Comparison of ENCODE assay signal across 10 mouse cellular contexts in genomic region chr9:32509706-32510156, GRCm38 (mm10). TPM values are rescaled to one million over a fixed set of nuclear protein-coding genes. Genes with fewer than 3 reads are reported as not detected.
DNase-seq lines count a peak whose midpoint lies in the region; ATAC-seq and TF ChIP-seq lines count a peak whose summit lies in the region.
"Had no signal": no experiment of that assay in that cellular context is flagged by ENCODE, and none has a peak within 500 bp of the region (broad histone marks: within the 10 kb centered on the region; RNA-seq: fewer than 3 reads in every experiment).

No protein-coding gene starts in this region.

- H3K27ac ChIP-seq in heart, embryonic 15.5 days, result peak overlapping the region; percentile 77
- peak overlapping the region; percentile 86 for H3K27ac ChIP-seq in bone marrow, adult 2 months (ENCODE audit: control insufficient read depth, insufficient read depth, low read depth, low read length, poor library complexity)
- H3K27ac ChIP-seq in thymus, adult 2 months (ENCODE audit: control insufficient read depth, insufficient read depth, low read length), result peak overlapping the region; percentile 100
- H3K27ac ChIP-seq: limb, embryonic 10.5 days had no signal

- H3K4me2 ChIP-seq in heart, embryonic 15.5 days, result no peak overlapping the region

- no peak overlapping the region for H3K4me3 ChIP-seq in heart, embryonic 15.5 days
- peak overlapping the region; percentile 25 for H3K4me3 ChIP-seq in bone marrow, adult 2 months (replicated peaks; ENCODE audit: control insufficient read depth, low read depth, low read length)
- peak overlapping the region; percentile 47 for H3K4me3 ChIP-seq in thymus, adult 2 months (ENCODE audit: control insufficient read depth, insufficient read depth, low read length)
- H3K4me3 ChIP-seq: limb, embryonic 10.5 days; myocyte had no signal

- H3K4me1 ChIP-seq in heart, embryonic 15.5 days (replicated peaks), result peaks cover 28% of the 10 kb centered on the region
- peaks cover 25% of the 10 kb centered on the region for H3K4me1 ChIP-seq in bone marrow, adult 2 months (ENCODE audit: control insufficient read depth, insufficient read depth, low read length)
- H3K4me1 ChIP-seq in thymus, adult 2 months (replicated peaks; ENCODE audit: control insufficient read depth, insufficient read depth, low read length), result peaks cover 83% of the 10 kb centered on the region

- no peak for ATAC-seq in heart, embryonic 15.5 days (replicated peaks; ENCODE audit: insufficient number of reproducible peaks, insufficient read depth, low FRiP score, low read depth)

- no peak overlapping the region for H3K9ac ChIP-seq in heart, embryonic 15.5 days

- 53% methylated on average over 7 of the region's 7 CpGs for WGBS in heart, embryonic 15.5 days
- WGBS in bone marrow, adult 2 months, result under 1% methylated on average over 7 of the region's 7 CpGs
- WGBS in thymus, adult 2 months, result 9% methylated on average over 7 of the region's 7 CpGs

- TF ChIP-seq POLR2A in bone marrow, adult 2 months (IDR thresholded peaks at IDR 0.05; ENCODE audit: borderline replicate concordance, control insufficient read depth, low read depth, low read length), result no peak
- TF ChIP-seq POLR2A in thymus, adult 2 months (IDR thresholded peaks at IDR 0.05; ENCODE audit: control insufficient read depth, extremely low read depth, insufficient read depth, low read length, poor library complexity), result 0 out of 2 replicates have a peak, but pooled peaks have one; percentile 28

- H3K27me3 ChIP-seq in heart, embryonic 15.5 days, result no peaks in the 10 kb centered on the region
- H3K27me3 ChIP-seq in thymus, adult 2 months (ENCODE audit: control insufficient read depth, insufficient read depth, low read length), result no peaks in the 10 kb centered on the region

- no peaks in the 10 kb centered on the region for H3K9me3 ChIP-seq in heart, embryonic 15.5 days (replicated peaks)
- H3K9me3 ChIP-seq: limb, embryonic 10.5 days had no signal

- DNase-seq in heart, postnatal 4 days, result no peak
- peak; percentile 47 to 58 for DNase-seq in lung, postnatal 4 days
- peak; percentile 91 for DNase-seq in thymus, adult 2 months
- no peak for DNase-seq in adrenal gland, postnatal 25 days
- no peak for DNase-seq in ovary, adult 18-20 months (ENCODE audit: low spot score)
- no peak for DNase-seq in frontal cortex, adult 2 months (ENCODE audit: extremely low spot score in 1 of 2, low spot score in 1 of 2)

- TF ChIP-seq CTCF in bone marrow, adult 2 months (IDR thresholded peaks at IDR 0.05; ENCODE audit: control insufficient read depth, insufficient read depth, low read length), result no peak
- no peak for TF ChIP-seq CTCF in thymus, adult 2 months (IDR thresholded peaks at IDR 0.05; ENCODE audit: borderline replicate concordance, control insufficient read depth, extremely low read depth, insufficient read depth, low read length, poor library complexity)

- no peaks in the 10 kb centered on the region for H3K36me3 ChIP-seq in heart, embryonic 15.5 days
- H3K36me3 ChIP-seq in thymus, adult 2 months (ENCODE audit: control insufficient read depth, insufficient read depth, low read length), result no peaks in the 10 kb centered on the region

RNA-seq across cellular contexts. Expression of gene Fli1, which starts 32.9 kb away (rescaled TPM):
- 20.6 and 21.8 TPM in 2 replicates for polyA plus RNA-seq in heart, embryonic 15.5 days (2015; fragmentation: Nextera tagmentation; extraction: Ambion mirVana)
- 10 to 100 TPM; 38.9 to 41.1 TPM for total RNA-seq in heart, postnatal 4 days (2021)
- 17.4 and 33.9 TPM in 2 replicates for polyA plus RNA-seq in bone marrow, adult 2 months (2011; ENCODE audit: insufficient read depth, insufficient read length, low replicate concordance, missing spikeins)
- 28.5 and 33.9 TPM in 2 replicates for polyA plus RNA-seq in thymus, adult 2 months (2012; rRNA removed)
- 11.6 and 15.8 TPM in 2 replicates for total RNA-seq in adrenal gland, postnatal 25 days (2021)
- 3.1 and 4.6 TPM in 2 replicates for polyA plus RNA-seq in frontal cortex, adult 2 months (2012; rRNA removed)
- polyA plus RNA-seq: myocyte had no signal

Comparison
In these comparisons a context has a peak if more than half of its experiments do, and no peak if none do; other contexts are left out.
1. DNase-seq: peak in lung, postnatal 4 days (2 of 2) and thymus, adult 2 months (single experiment); none in heart, postnatal 4 days (single experiment), adrenal gland, postnatal 25 days (single experiment), ovary, adult 18-20 months (single experiment) and frontal cortex, adult 2 months (0 of 2).
2. Peak in every context shown above with its lines, with median percentiles within 50 percentile points of each other: H3K27ac ChIP-seq.